Mouse (Mus musculus): ENCODE measurements around the gene Brms1. TPM values are rescaled to one million over a fixed set of nuclear protein-coding genes. Genes with fewer than 3 reads are reported as not detected.

The Brms1 gene
- total RNA-seq, 4 experiments from 2014 or later: 23.7 to 29.7 (median 25.4) TPM

DNA sequence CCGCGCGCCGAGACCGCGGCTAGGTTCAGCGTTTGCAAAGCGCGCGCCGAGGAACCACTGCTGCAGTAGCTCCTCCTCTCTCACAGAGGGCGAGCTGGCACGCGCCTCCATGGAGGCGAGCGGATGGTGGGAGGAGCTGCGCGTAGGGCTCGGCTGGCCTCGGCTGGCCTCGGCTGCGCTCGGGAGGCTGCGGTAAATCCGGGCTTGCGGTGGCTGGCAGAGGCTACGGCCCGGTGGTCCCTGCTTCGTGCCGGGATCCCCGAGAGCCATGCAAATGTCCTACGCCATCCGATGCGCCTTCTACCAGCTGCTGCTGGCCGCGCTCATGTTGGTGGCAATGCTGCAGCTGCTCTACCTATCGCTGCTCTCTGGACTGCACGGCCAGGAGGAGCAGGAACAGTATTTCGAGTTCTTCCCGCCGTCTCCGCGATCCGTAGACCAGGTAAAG lies 2.4 kb upstream of the Brms1 start, which contains the start of the genes B4gat1 and AC124502.3:
Gene B4gat1 (plus strand): TSS at position 118 of the 448 bp plus-strand sequence.
Gene AC124502.3 (plus strand): TSS at position 183 of the 448 bp plus-strand sequence.
- DNase-seq (ENCODE audit: low spot score in 2 of 2): peak; percentile 70 to 89

GRCm38 (mm10) chr19:5039301-5040114 lies 1.6 kb upstream of the Brms1 start:
- peak in 1 of 2 experiments; percentile 28 for DNase-seq (ENCODE audit: low spot score in 2 of 2)

DNA sequence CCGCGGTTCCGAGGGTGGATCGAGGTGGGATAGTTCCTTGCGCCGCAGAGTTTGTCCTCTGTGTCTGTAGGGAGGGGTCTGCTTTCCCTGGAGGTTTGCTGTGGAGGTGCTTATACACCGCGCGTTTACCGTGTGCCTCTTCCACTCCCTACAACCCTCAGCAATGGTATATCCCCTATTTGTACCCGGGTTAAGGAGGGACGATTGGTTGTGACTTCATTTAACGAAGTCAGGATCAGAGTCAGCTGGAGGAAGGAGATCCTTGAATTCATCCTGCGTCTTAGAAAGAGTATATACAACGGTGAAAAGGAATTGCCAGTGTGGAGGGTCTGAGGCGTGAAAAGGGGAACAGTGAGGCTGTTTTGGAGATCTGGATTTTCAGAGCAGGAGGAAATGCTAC lies 434 bp downstream of the Brms1 start:
- DNase-seq (ENCODE audit: low spot score in 2 of 2): no peak

DNA sequence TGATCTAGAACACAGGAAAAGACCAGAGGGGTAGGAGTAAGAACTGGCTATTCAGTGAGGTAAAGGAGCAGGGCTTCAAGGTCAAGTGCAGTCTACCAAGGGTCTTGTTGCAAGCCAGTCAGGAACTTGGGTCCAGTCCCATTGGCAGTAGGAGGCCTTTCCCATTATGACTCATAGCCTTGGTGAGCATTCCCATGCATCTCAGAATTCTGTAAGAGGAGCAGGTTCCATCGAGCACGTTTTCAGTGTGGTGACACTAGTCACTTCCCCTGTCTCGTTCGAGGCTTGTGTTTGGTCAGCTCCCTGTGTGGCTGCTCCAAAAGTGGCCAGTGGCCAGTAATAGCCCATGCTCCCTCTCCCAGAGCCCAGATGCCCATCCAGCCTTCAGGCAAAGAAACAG lies 4.4 kb downstream of the Brms1 start:
- no peak for DNase-seq (ENCODE audit: low spot score in 2 of 2)

GRCm38 (mm10) chr19:5048138-5049056 lies 7.2 kb downstream of the Brms1 start:
- peak; percentile 59 to 83 for DNase-seq (ENCODE audit: low spot score in 2 of 2)

DNA sequence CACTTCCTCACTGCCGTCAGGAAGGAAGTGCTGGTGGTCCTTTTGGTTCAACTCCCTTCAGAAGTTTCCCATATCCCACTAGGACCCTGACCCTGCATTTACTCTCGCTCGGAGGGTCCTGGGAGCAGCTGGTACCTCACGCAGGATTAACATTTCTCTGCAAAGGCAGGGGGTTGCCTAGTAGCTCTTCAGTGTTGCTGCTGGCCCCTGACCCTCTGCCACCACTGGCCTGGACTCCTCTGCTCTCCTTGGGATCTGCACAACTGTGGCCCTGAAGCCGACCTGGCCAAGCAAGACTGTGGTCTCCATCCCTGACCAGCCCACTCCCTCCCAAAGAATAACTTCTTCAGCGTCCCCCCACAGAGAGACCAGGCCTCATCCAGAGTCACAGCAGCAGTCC lies 8.2 kb downstream of the Brms1 start:
- DNase-seq (ENCODE audit: low spot score in 2 of 2): no peak

DNA sequence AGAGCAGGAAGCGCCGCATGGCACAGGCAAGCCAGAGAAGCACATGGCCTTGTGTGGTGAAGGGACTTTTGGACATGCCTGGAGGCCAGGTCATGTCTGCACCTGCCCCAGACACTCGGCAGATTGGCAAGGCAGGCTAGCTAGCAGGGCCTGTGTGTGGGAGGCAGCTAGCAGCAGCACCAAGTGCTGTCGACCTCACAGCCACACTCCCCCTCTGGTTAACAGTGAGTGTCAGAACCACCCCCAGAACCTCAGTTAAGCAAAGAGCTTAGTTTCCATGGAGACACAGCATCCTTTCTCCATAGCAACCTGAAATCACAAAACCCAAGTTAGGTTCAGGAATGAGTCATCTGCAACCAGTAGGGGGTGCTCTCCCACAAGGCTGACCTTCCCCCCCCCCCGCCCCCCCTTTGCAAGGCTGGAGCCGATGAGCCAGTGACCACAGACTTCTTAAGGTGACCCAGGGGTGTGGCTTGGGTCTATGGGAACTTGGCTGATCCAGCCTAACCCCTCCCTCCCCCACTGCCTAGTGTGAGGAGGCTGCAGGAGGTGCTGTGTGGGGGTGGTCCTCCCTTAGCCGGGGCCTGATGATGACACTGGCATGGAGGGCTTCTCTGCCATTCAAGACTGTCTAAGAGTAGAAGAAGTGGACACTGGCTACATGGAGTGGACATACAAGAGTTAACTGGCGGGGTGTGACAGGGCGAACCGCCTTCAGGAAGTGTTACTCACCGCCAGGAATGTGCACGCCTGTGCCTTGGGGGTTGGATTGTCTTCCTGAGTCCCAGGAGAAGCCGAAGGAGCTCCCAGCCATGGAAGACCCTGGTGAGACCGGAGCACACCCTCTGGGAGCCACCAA lies 9.1 kb downstream of the Brms1 start, which contains the start of gene Rin1:
Gene Rin1 (plus strand): TSS at position 435 of the 859 bp plus-strand sequence.
- DNase-seq (ENCODE audit: low spot score in 2 of 2): peak; percentile 64 to 90

- DNase-seq (ENCODE audit: low spot score in 2 of 2): no peak
These were observed 9.9 kb downstream of the Brms1 start for GRCm38 (mm10) chr19:5051031-5051430.

GRCm38 (mm10) chr19:5051515-5051914 lies 10.4 kb downstream of the Brms1 start:
- peak in 1 of 2 experiments; percentile 32 for DNase-seq (ENCODE audit: low spot score in 2 of 2)

GRCm38 (mm10) chr19:5052166-5052822 lies 11.1 kb downstream of the Brms1 start:
- DNase-seq (ENCODE audit: low spot score in 2 of 2): peak; percentile 29 to 69

DNA sequence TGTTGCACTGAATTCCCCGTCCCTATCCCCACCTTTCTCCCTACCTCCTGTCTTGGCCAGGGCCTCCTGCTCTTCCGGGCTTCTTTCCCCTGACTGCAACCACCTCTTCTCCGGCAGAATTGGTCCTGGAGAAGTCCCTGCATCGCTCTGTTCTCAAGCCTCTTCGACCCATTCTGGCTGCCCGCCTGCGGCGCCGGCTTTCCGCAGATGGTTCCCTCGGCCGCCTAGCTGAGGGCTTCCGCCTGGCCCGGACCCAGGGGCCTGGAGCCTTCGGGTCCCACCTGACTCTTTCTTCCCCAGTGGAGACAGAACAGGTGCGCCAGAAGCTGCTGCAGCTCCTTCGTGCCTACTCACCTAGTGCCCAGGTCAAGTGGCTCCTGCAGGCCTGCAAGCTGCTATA lies 11.7 kb downstream of the Brms1 start:
- DNase-seq (ENCODE audit: low spot score in 2 of 2): no peak

DNA sequence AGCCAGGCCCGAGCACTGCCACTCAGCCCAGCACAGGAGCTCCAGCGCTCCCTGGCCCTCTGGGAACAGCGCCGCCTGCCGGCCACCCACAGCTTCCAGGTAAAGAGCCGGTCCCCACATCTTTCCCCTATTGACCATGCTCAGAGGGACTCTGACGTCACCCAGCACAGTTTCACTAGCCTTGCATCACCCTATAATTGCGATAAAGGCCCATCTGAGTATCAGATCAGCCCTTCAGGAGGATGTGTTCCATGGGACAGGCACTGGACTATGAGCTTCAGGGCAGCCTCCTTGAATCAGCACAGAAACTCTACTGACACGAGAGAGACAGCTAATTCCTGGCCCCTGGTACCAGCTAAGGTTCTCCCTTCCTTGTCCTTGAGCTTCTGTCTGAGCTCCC lies 12.8 kb downstream of the Brms1 start:
- peak in 1 of 2 experiments; percentile 46 for DNase-seq (ENCODE audit: low spot score in 2 of 2)

- DNase-seq (ENCODE audit: low spot score in 2 of 2): peak in 1 of 2 experiments; percentile 30
These were observed 15.1 kb downstream of the Brms1 start for GRCm38 (mm10) chr19:5056251-5056650.

GRCm38 (mm10) chr19:5057876-5058775 lies 17.0 kb downstream of the Brms1 start:
- peak in 1 of 2 experiments; percentile 21 for DNase-seq (ENCODE audit: low spot score in 2 of 2)

DNA sequence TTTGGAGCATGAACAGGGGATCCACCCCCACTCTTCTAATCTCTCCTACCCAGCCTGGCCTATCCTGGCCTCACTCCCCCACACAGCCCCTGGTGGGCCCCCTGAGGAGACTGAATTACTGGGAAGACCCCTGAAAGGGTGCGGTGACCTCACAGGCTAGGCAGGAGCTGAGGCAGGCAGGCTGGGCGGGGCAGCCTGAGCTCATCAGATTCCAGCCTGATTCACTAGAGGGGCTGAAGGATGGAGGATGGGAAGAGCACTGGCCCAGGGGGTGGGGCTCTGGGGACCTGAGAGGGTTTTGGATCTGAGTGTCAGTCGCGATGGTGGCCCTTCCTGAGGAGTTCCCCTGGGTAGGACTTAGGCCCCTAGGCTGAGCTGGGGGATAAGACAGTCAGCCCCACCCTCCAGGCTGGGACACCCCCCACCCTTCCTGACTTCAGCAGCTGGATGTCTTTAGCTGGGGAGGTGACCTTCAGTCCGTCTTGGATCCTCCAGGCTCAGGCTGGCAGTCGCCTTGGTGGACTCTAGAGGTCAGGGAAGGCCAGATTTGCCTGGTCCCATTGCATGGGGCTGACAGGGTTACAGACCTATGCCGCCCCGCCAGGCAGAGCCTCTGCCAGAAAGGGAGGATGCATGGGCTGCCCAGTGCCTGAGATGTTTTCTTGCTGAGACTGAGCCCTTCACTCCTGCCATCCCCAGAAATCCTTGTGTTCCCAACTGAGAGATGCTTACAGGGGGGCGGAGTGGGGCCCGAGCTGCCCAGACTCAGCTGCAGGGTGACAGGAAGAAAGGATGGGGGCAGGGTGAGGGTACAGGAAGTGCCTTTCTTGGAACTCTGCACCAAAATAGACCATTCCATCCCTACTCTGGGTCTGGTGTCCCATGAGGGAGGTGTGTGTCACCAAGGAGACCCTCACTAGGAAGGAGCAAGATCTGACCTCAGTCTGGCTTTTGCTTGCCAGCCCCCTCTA lies 17.9 kb downstream of the Brms1 start:
- no peak for DNase-seq (ENCODE audit: low spot score in 2 of 2)

DNA sequence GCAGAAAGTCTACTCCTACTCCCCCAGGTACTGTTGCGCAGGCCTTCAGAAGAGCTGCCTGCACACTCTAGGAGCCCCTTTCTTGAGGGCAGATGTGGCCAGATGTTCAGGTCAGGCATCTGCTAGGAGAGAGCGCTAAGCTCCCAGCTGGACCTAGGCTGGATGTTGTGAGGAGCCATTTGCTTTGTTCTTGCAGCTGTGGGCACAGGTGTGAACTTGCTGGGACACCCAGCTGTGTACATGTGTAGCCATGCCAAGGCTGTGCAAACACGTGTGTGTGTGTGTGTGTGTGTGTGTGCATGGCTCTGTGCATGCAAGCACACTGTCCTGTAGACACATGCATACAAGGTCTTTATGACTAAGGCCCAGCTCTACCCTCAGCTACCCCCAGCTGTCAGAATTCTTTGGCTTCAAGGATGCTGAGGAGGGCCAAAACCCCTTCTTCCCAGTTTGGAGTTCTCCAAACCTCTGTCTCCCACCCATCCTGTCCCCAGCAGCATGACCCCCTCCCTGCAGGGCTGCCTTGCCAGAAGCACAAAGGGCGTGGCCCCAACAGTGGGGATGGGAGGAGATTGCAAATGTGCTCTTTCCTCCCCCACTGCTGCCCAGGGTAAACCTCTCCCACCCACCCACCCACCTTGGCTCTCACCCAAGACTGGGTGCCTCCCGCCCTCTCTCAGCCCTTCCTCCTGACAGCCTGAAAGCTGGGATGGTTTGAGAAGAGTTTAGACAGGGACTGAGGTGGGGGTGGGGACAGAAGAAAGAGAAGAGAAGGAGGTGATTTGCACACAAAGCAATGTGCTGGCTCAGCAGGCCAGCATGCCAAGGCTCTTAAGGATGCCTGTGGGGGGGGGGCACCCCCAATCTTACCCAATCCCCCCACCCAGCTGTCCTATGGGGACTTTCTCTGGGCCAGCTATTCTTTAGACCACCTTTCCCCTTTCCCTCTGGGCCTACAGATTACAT lies 19.5 kb downstream of the Brms1 start:
- no peak for DNase-seq (ENCODE audit: low spot score in 2 of 2)

- no peak for DNase-seq (ENCODE audit: low spot score in 2 of 2)
These were observed 20.9 kb downstream of the Brms1 start for GRCm38 (mm10) chr19:5062041-5062440.

All from left cerebral cortex, adult 8-10 months (tissue).